Mouse (Mus musculus) lung, embryonic 15.5 days (tissue): ENCODE results near the gene Bag5. TPM values are rescaled to one million over a fixed set of nuclear protein-coding genes. Genes with fewer than 3 reads are reported as not detected.

Experiments used
- ATAC-seq: fragments of 200-750 bp; cut with Nextera tagmentation; 2 replicates; pipeline ENCODE4 v1.8.0; 2017; ENCODE audit warnings: moderate number of reproducible peaks, borderline replicate concordance; ENCODE audit not compliant: low FRiP score, low TSS enrichment; ENCODE audit errors: extremely low read depth
- H3K27ac ChIP-seq: fragments of 300-500 bp; sonication (generic); 2 replicates; pipeline ENCODE4 v1.5.1; 2015; ENCODE audit warnings: moderate library complexity, mild to moderate bottlenecking, inconsistent platforms
- H3K27me3 ChIP-seq: fragments of 300-500 bp; sonication (generic); 2 replicates; pipeline ENCODE4 v1.6.1; 2015; ENCODE audit warnings: inconsistent platforms
- H3K36me3 ChIP-seq: fragments of 300-500 bp; sonication (generic); 2 replicates; pipeline ENCODE4 v1.6.1; 2015; ENCODE audit warnings: inconsistent platforms
- H3K4me1 ChIP-seq: fragments of 300-500 bp; sonication (generic); 2 replicates; pipeline ENCODE4 v1.6.1; 2015; ENCODE audit warnings: inconsistent platforms
- H3K4me2 ChIP-seq: fragments of 300-500 bp; sonication (generic); 2 replicates; pipeline ENCODE4 v1.6.1; 2015; ENCODE audit warnings: inconsistent platforms, mild to moderate bottlenecking, moderate library complexity
- H3K4me3 ChIP-seq: fragments of 300-500 bp; sonication (generic); 2 replicates; pipeline ENCODE4 v1.5.1; 2015; ENCODE audit warnings: mild to moderate bottlenecking, inconsistent platforms
- H3K9ac ChIP-seq: fragments of 300-500 bp; sonication (generic); 2 replicates; pipeline ENCODE4 v1.6.1; 2015; ENCODE audit warnings: inconsistent platforms
- H3K9me3 ChIP-seq: fragments of 300-500 bp; sonication (generic); 2 replicates; pipeline ENCODE4 v1.6.1; 2016; ENCODE audit warnings: inconsistent platforms
- WGBS: fragments of 180-500 bp; shearing (Covaris S2); methylation state at CpG from one replicate; pipeline ENCODE4 v1.1.7; 2015; 5-methylcytosine and 5-hydroxymethylcytosine counted together
- polyA plus RNA-seq: library from polyadenylated mRNA; unstranded; fragments of >200 nt; fragmentation: Nextera tagmentation; extraction: Ambion mirVana; gene quantifications from 2 replicates; pipeline ENCODE4 v1.2.1, GENCODE M21; 2015

The Bag5 gene
- polyA plus RNA-seq, 1 experiment from 2014 or later = 52.2 TPM

DNA sequence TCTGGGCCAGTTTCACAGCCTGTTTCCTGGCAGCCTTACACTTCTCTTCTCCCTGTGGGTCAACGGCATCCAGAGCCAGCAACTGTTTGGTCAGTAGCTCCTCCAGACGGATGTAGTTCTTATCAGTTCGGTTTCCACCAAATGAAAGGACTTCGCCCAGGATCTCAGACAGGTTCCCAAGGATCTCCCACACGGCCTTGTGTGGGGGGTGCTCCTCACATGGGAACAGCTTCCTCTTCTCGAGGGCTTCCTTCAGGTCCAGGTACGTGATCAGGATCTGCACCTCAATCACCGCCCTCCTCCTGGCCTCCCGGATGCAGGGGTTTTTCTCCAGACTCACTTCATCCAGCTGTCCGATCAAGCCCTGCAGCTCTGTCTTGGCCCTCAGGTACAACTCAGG, 3.0 kb downstream of the Bag5 start:
- no peak for ATAC-seq
- no peak overlapping the region for H3K4me3 ChIP-seq
- H3K9me3 ChIP-seq = no peaks in the 10 kb centered on the region
- H3K27me3 ChIP-seq = no peaks in the 10 kb centered on the region
- H3K9ac ChIP-seq = no peak overlapping the region
- H3K4me2 ChIP-seq = no peak overlapping the region
- H3K36me3 ChIP-seq = peaks cover 38% of the 10 kb centered on the region
- H3K4me1 ChIP-seq = peaks cover 38% of the 10 kb centered on the region
- 86% methylated on average over 10 of the region's 10 CpGs for WGBS
- H3K27ac ChIP-seq = no peak overlapping the region

DNA sequence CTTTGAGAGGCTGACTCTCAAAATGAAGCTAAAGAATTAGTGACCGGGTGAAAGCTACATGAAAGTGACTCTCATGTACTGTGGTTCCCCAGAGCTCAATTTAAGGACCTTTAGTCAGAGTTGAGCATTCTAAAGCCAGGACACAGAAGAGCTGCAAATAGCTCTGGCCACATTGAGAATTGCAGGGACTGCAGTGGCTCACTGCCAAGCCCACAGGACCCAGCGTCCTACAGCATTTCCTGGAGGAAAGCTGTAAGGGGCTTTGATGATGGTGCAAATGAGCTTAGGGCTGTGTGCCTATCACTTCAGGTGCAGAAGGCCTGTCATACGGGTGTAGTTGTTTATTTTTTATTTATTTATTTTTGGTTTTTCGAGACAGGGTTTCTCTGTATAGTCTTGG, 4.9 kb downstream of the Bag5 start:
- H3K36me3 ChIP-seq = peaks cover 38% of the 10 kb centered on the region
- no peaks in the 10 kb centered on the region for H3K9me3 ChIP-seq
- H3K4me1 ChIP-seq = peaks cover 31% of the 10 kb centered on the region
- no peak for ATAC-seq
- no peak overlapping the region for H3K27ac ChIP-seq
- H3K9ac ChIP-seq = no peak overlapping the region
- H3K4me2 ChIP-seq = no peak overlapping the region
- no peaks in the 10 kb centered on the region for H3K27me3 ChIP-seq
- no peak overlapping the region for H3K4me3 ChIP-seq
- WGBS = 62% methylated on average over 4 of the region's 4 CpGs

DNA sequence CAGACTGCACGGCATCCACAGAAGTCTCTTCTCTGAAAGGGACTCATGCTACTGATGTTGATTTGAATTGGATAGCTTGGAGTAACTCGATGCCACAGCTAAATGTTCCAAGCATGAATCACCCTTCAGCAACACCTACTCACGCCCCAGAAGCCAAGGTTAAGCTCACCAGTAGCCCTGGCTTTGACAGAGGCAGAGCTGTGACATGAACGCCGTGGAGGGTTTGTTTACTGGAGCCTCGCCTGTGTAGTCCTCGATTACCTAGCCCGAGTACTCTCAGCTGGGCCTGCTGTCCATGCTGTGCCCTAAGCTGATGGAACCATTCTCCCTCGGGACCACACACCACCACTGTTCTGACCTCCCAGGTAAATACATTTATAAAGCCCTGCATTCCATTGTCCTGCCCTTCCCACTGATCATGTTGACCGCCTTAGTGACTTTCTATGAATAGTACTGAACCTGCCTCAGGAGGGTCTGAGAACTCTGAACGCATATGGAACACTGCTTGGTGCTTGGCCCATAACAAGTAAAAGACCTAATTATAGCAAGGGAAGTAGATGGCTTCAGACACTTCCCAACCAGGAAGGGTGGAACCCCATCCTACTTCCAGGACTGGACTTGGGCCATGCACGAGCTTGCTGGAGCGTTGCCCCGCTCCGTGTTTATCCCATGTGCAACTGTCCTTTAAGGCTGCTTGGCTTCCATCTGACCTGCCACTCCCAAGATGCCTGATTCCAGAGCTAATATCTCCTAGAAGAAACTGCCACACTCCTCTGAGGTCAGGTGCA, 7.7 kb downstream of the Bag5 start:
- peaks cover 20% of the 10 kb centered on the region for H3K4me1 ChIP-seq
- 32% methylated on average over 15 of the region's 15 CpGs for WGBS
- H3K36me3 ChIP-seq = peaks cover 28% of the 10 kb centered on the region
- no peaks in the 10 kb centered on the region for H3K27me3 ChIP-seq
- peak overlapping the region; percentile 69 for H3K27ac ChIP-seq
- ATAC-seq = peak; percentile 53; the same call in 1 of the 2 replicates
- H3K4me2 ChIP-seq = no peak overlapping the region
- no peak overlapping the region for H3K9ac ChIP-seq
- no peak overlapping the region for H3K4me3 ChIP-seq
- H3K9me3 ChIP-seq = no peaks in the 10 kb centered on the region

DNA sequence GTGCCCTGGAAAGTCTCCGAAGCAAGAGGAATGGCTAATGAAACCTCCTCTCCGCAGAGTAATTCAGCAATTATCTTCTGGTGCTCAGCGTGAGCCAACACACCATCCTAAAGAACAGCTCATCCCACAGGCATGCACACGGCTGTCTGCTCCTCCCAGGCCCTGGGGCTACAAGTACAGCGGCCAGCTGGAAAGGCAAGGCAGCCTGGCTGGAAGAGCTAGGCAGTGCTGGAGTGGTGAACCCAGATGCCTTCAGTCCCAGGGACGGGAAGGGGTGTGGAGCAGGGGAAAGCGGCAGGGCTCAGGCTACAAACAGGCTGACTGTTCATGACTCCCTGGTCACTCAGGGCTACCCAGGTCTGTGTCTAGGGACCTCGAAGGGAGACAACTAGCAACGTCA, 8.4 kb downstream of the Bag5 start:
- H3K9ac ChIP-seq = no peak overlapping the region
- H3K4me3 ChIP-seq = no peak overlapping the region
- H3K27ac ChIP-seq = peak overlapping the region; percentile 69
- peak; percentile 39; the same call in 1 of the 2 replicates for ATAC-seq
- WGBS = 42% methylated on average over 9 of the region's 9 CpGs
- H3K27me3 ChIP-seq = no peaks in the 10 kb centered on the region
- H3K4me1 ChIP-seq = peaks cover 20% of the 10 kb centered on the region
- H3K4me2 ChIP-seq = no peak overlapping the region
- peaks cover 20% of the 10 kb centered on the region for H3K36me3 ChIP-seq
- no peaks in the 10 kb centered on the region for H3K9me3 ChIP-seq

DNA sequence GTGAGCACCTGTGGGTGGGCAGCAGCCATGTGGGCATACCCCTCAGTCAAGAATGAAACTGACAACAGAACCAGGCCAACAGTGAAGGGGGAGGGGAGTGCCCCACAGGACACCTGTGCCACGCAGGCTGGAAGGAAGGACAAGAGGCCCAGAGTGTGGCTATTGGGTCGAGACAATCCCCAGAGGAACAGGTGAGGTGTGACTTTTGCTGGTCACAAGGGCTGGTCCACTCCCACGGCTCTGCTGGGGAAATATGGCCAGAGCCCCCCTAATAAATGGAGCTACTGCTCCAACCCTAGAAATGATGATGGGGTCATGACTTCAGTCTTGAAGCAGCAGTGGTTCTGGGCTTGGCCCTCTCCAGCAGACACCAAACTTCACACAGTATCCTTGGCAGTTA, 9.8 kb downstream of the Bag5 start:
- Histone ChIP-seq H3K9me3 (no peaks in the 10 kb centered on the region), H3K4me2 (no peak overlapping the region), H3K4me1 (peaks cover 20% of the 10 kb centered on the region), H3K36me3 (peaks cover 10% of the 10 kb centered on the region; the same call in 1 of the 2 replicates), H3K4me3 (no peak overlapping the region), H3K27ac (no peak overlapping the region), H3K27me3 (no peaks in the 10 kb centered on the region), H3K9ac (no peak overlapping the region)
- ATAC-seq = no peak
- 60% methylated on average over 3 of the region's 3 CpGs for WGBS

DNA sequence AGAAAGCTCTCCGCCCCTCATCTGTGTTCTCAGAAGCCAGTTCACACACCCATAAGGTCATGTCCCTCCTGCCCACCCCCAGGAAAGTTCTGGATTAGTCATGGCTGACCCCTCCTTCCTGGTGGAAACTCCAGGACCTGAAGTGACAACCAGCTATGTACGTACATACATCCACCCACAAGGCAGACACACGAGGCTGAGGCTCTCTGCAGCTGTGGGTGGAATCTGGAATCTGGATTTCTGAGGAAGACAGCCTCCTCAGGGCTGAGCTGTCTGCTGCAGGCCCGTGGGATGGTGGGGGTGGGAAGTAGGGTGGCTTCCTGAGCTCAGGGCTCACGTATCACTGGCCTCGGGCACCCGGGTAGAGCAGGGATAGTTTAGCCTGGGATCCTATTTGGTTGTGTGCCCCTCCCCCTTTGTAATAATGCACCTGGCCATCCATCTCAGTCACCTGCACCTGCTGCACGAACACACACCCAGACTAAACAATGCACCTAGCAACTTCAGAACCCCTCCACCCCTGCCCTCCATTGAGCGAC, 12.1 kb downstream of the Bag5 start:
- no peak overlapping the region for H3K4me3 ChIP-seq
- H3K9ac ChIP-seq = no peak overlapping the region
- no peak overlapping the region for H3K27ac ChIP-seq
- peaks cover 15% of the 10 kb centered on the region for H3K4me1 ChIP-seq
- ATAC-seq = no peak
- no peaks in the 10 kb centered on the region for H3K9me3 ChIP-seq
- H3K27me3 ChIP-seq = no peaks in the 10 kb centered on the region
- H3K36me3 ChIP-seq = no peaks in the 10 kb centered on the region
- 54% methylated on average over 9 of the region's 9 CpGs for WGBS
- no peak overlapping the region for H3K4me2 ChIP-seq

DNA sequence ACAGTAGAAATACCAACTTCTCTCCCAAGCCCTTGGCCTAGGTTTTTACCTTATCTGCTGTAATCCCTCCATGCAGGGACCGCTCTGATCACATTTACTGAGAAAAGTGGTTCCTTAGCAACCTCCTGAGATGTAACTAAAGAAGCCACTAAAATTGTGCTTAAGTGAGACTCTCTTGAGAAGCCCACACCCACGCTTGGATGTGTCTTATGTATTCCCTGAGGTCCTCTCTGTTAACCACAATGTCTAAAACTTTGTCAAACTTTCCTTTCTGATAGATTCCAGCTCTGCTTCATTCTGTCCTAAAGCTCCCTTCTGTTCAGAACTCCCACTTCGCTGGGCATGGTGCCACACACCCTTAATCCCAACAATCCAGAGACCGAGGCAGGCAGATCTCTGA, 13.5 kb downstream of the Bag5 start:
- Histone ChIP-seq H3K4me1 (peaks cover 10% of the 10 kb centered on the region), H3K4me2 (no peak overlapping the region), H3K27me3 (no peaks in the 10 kb centered on the region), H3K9ac (no peak overlapping the region), H3K36me3 (no peaks in the 10 kb centered on the region), H3K27ac (no peak overlapping the region), H3K4me3 (no peak overlapping the region), H3K9me3 (no peaks in the 10 kb centered on the region)
- no peak for ATAC-seq
- WGBS = 69% methylated on average over 4 of the region's 4 CpGs

DNA sequence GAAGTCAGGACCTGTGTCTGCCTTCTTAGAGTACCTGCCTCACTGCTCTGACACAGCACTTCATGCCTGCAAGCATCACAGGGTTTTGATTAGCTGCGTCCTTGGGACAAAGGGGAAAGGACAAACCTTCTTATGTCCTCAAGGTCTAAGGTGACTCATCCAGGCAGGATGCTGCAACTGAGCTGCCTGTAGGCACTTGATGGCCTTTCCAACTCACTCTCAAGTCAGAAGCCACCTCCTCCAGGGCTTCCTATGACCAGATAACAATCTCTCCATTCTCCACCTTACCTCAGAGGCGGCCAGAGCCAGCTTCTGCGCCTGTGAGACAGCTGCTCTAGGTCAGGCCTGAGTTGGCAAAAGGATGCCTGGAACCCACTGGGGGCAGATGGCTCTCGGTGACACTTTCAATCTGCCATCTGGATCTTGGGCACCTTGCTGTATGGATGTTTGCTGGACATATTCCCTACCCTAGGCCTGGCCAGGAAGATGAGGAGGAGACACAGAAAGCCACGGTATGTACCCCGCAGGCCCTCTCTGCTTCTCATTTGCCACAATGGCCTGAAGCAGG, 14.6 kb downstream of the Bag5 start:
- peaks cover 20% of the 10 kb centered on the region for H3K4me1 ChIP-seq
- no peak overlapping the region for H3K4me3 ChIP-seq
- 82% methylated on average over 6 of the region's 6 CpGs for WGBS
- no peak overlapping the region for H3K9ac ChIP-seq
- H3K27me3 ChIP-seq = no peaks in the 10 kb centered on the region
- H3K27ac ChIP-seq = no peak overlapping the region
- ATAC-seq = no peak
- H3K36me3 ChIP-seq = no peaks in the 10 kb centered on the region
- no peaks in the 10 kb centered on the region for H3K9me3 ChIP-seq
- H3K4me2 ChIP-seq = no peak overlapping the region

DNA sequence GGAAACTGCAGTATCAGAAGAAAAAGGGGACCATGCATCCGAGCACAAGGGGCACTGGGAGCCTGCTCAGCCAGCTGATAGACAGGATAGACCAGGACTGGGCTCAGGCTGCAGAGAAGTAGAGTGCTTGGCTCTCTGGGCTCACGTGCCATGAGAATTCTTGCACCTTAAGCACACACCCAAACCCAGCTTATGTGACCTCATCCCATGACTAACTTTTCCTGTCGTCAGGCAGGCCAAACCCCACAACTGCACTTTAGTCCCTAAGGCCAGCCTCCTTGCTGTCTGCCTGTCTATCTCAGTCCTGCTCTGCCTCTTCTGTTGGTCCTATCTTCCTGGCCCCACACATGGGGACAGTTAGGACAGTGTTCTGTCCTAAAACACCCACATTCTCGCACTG, 15.3 kb downstream of the Bag5 start:
- no peak for ATAC-seq
- Histone ChIP-seq H3K4me1 (peaks cover 28% of the 10 kb centered on the region), H3K36me3 (no peaks in the 10 kb centered on the region), H3K4me3 (no peak overlapping the region), H3K27ac (no peak overlapping the region), H3K9ac (no peak overlapping the region), H3K9me3 (no peaks in the 10 kb centered on the region), H3K4me2 (no peak overlapping the region), H3K27me3 (no peaks in the 10 kb centered on the region)
- 51% methylated on average over 4 of the region's 4 CpGs for WGBS

DNA sequence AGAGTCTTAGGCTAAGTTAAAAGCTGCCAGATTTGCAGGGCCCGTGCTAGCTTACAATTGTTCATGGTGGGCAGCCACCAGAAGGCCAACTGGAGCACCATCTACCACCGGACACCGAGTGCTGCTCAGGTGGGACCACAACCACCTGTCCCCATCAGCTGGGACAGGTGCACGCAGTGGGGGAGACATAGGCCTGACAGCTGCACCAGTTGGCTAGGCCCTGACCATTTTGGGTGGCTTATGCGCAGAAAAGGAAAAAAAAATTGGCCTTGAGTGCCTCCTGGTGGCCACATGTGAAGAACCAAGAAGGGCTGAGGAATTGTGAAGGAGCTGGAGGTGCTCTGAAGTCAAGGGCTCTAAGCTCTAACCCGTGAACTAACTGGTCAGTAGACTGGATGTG, 16.8 kb downstream of the Bag5 start:
- H3K9me3 ChIP-seq = no peaks in the 10 kb centered on the region
- no peak overlapping the region for H3K9ac ChIP-seq
- no peaks in the 10 kb centered on the region for H3K27me3 ChIP-seq
- no peak overlapping the region for H3K4me3 ChIP-seq
- H3K36me3 ChIP-seq = no peaks in the 10 kb centered on the region
- H3K27ac ChIP-seq = no peak overlapping the region
- ATAC-seq = no peak
- 28% methylated on average over 6 of the region's 6 CpGs for WGBS
- H3K4me1 ChIP-seq = peaks cover 41% of the 10 kb centered on the region
- no peak overlapping the region for H3K4me2 ChIP-seq

DNA sequence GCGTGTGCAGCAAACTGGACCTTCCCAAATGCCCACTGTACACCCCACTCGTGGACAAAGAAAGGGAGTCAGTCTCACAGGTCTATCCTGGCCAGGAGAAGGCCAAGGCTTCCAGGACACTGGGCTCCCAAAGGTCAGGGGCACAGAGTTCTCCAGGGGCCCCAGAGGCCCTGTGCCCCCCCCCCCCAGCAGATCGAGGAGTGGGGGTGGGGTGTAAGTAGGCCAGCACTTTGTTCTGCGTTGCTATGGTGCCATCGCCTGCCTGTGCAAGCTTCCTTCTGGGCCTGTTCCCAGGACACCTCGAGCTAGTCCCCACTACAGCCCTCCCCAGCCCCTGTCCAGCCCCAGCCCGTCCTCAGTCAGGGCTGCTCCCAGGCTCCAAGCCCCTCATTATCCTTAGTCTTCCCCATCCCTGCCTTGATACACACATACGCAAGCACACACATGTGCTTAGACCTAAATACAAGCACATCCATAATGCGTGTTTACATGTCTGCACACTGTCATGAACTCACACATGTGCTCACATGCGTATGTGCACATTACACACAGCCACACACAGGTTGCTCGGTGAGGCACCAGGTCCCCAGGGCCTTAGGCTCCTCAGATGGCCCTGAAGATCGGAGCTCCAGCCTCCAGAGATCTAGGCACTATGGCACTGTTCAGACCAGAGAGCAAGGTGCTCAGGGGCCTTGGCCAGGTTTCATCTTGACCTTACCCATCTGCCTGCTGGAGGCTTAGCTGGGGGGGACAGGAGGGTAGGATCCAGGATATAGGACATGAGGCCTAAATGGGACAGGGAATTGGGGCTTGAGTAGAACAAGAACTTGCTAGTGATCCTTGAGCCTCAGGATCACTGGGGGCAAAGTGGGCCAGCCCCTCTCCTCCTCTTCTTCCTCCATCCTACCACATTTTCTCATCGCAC, 17.9 kb downstream of the Bag5 start:
- Histone ChIP-seq H3K27me3 (no peaks in the 10 kb centered on the region), H3K9ac (no peak overlapping the region), H3K4me1 (peaks cover 47% of the 10 kb centered on the region), H3K27ac (peak overlapping the region; percentile 84), H3K36me3 (no peaks in the 10 kb centered on the region), H3K4me3 (no peak overlapping the region), H3K9me3 (no peaks in the 10 kb centered on the region), H3K4me2 (no peak overlapping the region)
- ATAC-seq = peak; percentile 60
- 51% methylated on average over 13 of the region's 13 CpGs for WGBS
